Mouse (Mus musculus): ENCODE results near the gene Btd. TPM values are rescaled to one million over a fixed set of nuclear protein-coding genes. Genes with fewer than 3 reads are reported as not detected.
A peak's percentile ranks its signal among the peaks of the same experiment; 100 is the strongest.

The Btd gene
- polyA plus RNA-seq, 1 experiment from 2014 or later, result 15.4 TPM

- no peak overlapping the region for H3K27ac ChIP-seq (ENCODE audit: low read length)
- H3K4me1 ChIP-seq (ENCODE audit: control insufficient read depth, low read depth, low read length), result peaks cover 12% of the 10 kb centered on the region
- H3K27me3 ChIP-seq (ENCODE audit: control insufficient read depth, insufficient read depth, low read depth, low read length), result no peaks in the 10 kb centered on the region
- no peak overlapping the region for H3K4me2 ChIP-seq (ENCODE audit: low read depth, low read length)
- H3K4me3 ChIP-seq (ENCODE audit: low read depth, low read length), result no peak overlapping the region
- peak; percentile 64 for ATAC-seq (ENCODE audit: low read depth)
- peaks cover 3% of the 10 kb centered on the region; the same call in 1 of the 2 replicates for H3K9me3 ChIP-seq (replicated peaks; ENCODE audit: control insufficient read depth, low read length)
- no peaks in the 10 kb centered on the region for H3K36me3 ChIP-seq (ENCODE audit: control insufficient read depth, insufficient read depth)
- H3K9ac ChIP-seq (ENCODE audit: low read depth, low read length), result no peak overlapping the region
- WGBS (ENCODE audit: insufficient replicate concordance), result 47% methylated on average over 14 of the region's 14 CpGs
These were observed 12.5 kb downstream of the Btd start for GRCm38 (mm10) chr14:31653101-31653875.

GRCm38 (mm10) chr14:31654816-31655215 lies 14.0 kb downstream of the Btd start:
- H3K4me2 ChIP-seq (ENCODE audit: low read depth, low read length), result no peak overlapping the region
- H3K36me3 ChIP-seq (ENCODE audit: control insufficient read depth, insufficient read depth), result no peaks in the 10 kb centered on the region
- whole genome bisulfite sequencing (ENCODE audit: insufficient replicate concordance), result 80% methylated on average over 5 of the region's 5 CpGs
- no peak for ATAC-seq (ENCODE audit: low read depth)
- no peak overlapping the region for H3K27ac ChIP-seq (ENCODE audit: low read length)
- H3K9me3 ChIP-seq (replicated peaks; ENCODE audit: control insufficient read depth, low read length), result peaks cover 3% of the 10 kb centered on the region; the same call in 1 of the 2 replicates
- peaks cover 12% of the 10 kb centered on the region for H3K4me1 ChIP-seq (ENCODE audit: control insufficient read depth, low read depth, low read length)
- no peak overlapping the region for H3K4me3 ChIP-seq (ENCODE audit: low read depth, low read length)
- no peaks in the 10 kb centered on the region for H3K27me3 ChIP-seq (ENCODE audit: control insufficient read depth, insufficient read depth, low read depth, low read length)
- no peak overlapping the region for H3K9ac ChIP-seq (ENCODE audit: low read depth, low read length)

DNA sequence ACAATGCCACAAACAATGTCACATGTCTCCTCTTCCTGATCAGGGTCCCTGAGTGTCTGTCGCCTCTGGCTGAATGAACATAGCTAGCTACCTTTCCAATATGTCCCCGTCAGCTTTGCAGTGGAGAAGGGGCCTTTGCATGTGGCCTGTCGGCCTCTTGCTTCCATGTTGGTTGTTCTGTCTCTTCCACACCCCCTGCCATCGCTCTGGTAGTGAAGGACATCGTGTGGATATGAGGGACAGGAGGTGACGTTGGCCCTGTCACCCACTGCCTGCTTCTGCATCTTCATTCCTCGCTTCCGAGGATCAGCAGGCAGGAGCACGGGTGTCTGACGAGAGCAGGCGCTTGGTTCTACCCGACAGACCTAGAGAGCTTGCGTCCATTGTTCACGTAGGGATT lies 14.6 kb downstream of the Btd start:
- H3K9ac ChIP-seq (ENCODE audit: low read depth, low read length), result no peak overlapping the region
- H3K9me3 ChIP-seq (replicated peaks; ENCODE audit: control insufficient read depth, low read length), result peaks cover 1% of the 10 kb centered on the region; the same call in 1 of the 2 replicates
- peaks cover 12% of the 10 kb centered on the region for H3K4me1 ChIP-seq (ENCODE audit: control insufficient read depth, low read depth, low read length)
- 78% methylated on average over 14 of the region's 14 CpGs for WGBS (ENCODE audit: insufficient replicate concordance)
- no peaks in the 10 kb centered on the region for H3K36me3 ChIP-seq (ENCODE audit: control insufficient read depth, insufficient read depth)
- H3K27me3 ChIP-seq (ENCODE audit: control insufficient read depth, insufficient read depth, low read depth, low read length), result no peaks in the 10 kb centered on the region
- H3K4me3 ChIP-seq (ENCODE audit: low read depth, low read length), result no peak overlapping the region
- no peak overlapping the region for H3K27ac ChIP-seq (ENCODE audit: low read length)
- no peak overlapping the region for H3K4me2 ChIP-seq (ENCODE audit: low read depth, low read length)
- no peak for ATAC-seq (ENCODE audit: low read depth)

GRCm38 (mm10) chr14:31656386-31656785 lies 15.6 kb downstream of the Btd start:
- no peak overlapping the region for H3K4me2 ChIP-seq (ENCODE audit: low read depth, low read length)
- ATAC-seq (ENCODE audit: low read depth), result no peak
- H3K36me3 ChIP-seq (ENCODE audit: control insufficient read depth, insufficient read depth), result no peaks in the 10 kb centered on the region
- H3K9me3 ChIP-seq (replicated peaks; ENCODE audit: control insufficient read depth, low read length), result no peaks in the 10 kb centered on the region
- H3K4me3 ChIP-seq (ENCODE audit: low read depth, low read length), result no peak overlapping the region
- peaks cover 12% of the 10 kb centered on the region for H3K4me1 ChIP-seq (ENCODE audit: control insufficient read depth, low read depth, low read length)
- 64% methylated on average over 7 of the region's 7 CpGs for WGBS (ENCODE audit: insufficient replicate concordance)
- H3K9ac ChIP-seq (ENCODE audit: low read depth, low read length), result no peak overlapping the region
- no peaks in the 10 kb centered on the region for H3K27me3 ChIP-seq (ENCODE audit: control insufficient read depth, insufficient read depth, low read depth, low read length)
- H3K27ac ChIP-seq (ENCODE audit: low read length), result no peak overlapping the region

DNA sequence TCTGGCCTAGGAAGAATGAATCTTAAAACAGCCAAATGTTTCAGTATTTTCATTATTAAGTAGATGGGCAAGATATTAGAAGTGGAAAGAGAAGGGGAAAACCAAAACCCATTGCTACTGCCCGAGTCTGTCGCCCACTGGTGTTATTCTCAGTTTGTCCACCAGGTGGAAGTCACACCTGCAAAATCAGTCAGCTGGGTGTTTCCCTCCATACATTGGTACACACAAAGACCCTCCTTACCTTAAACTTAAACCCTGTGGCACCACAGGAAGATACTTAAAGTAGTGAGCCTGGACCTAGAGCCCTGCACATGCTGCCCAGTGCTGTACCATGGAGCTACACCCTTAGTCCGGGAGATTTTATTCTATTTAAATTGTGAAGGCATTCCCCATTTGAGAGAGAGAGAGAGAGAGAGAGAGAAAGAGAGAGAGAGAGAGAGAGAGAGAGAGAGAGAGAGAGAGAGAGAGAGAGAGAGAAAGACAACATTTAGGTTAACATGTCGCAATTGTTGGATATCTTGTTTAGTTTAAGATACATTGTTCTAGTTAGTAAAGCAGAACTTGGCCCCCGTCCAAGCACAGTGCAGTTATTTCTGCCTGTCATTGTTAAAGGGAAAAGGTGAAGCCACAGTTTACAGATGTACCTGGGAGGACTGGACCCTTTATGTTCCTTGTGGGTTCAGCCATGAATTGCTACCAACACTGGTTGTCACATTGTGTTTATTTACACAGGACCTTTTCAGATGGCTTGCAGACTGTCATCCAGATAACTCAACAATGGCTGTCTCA lies 16.2 kb downstream of the Btd start:
- H3K36me3 ChIP-seq (ENCODE audit: control insufficient read depth, insufficient read depth), result no peaks in the 10 kb centered on the region
- no peak overlapping the region for H3K4me3 ChIP-seq (ENCODE audit: low read depth, low read length)
- ATAC-seq (ENCODE audit: low read depth), result no peak
- H3K4me2 ChIP-seq (ENCODE audit: low read depth, low read length), result no peak overlapping the region
- WGBS (ENCODE audit: insufficient replicate concordance), result 29% methylated on average over 5 of the region's 5 CpGs
- no peak overlapping the region for H3K27ac ChIP-seq (ENCODE audit: low read length)
- H3K27me3 ChIP-seq (ENCODE audit: control insufficient read depth, insufficient read depth, low read depth, low read length), result no peaks in the 10 kb centered on the region
- no peaks in the 10 kb centered on the region for H3K9me3 ChIP-seq (replicated peaks; ENCODE audit: control insufficient read depth, low read length)
- no peak overlapping the region for H3K9ac ChIP-seq (ENCODE audit: low read depth, low read length)
- H3K4me1 ChIP-seq (ENCODE audit: control insufficient read depth, low read depth, low read length), result peaks cover 18% of the 10 kb centered on the region

- H3K9me3 ChIP-seq (replicated peaks; ENCODE audit: control insufficient read depth, low read length), result no peaks in the 10 kb centered on the region
- no peak overlapping the region for H3K4me2 ChIP-seq (ENCODE audit: low read depth, low read length)
- H3K9ac ChIP-seq (ENCODE audit: low read depth, low read length), result no peak overlapping the region
- 81% methylated on average over 8 of the region's 8 CpGs for WGBS (ENCODE audit: insufficient replicate concordance)
- no peak for ATAC-seq (ENCODE audit: low read depth)
- H3K27ac ChIP-seq (ENCODE audit: low read length), result no peak overlapping the region
- H3K36me3 ChIP-seq (ENCODE audit: control insufficient read depth, insufficient read depth), result no peaks in the 10 kb centered on the region
- H3K4me3 ChIP-seq (ENCODE audit: low read depth, low read length), result no peak overlapping the region
- H3K4me1 ChIP-seq (ENCODE audit: control insufficient read depth, low read depth, low read length), result peaks cover 19% of the 10 kb centered on the region
- H3K27me3 ChIP-seq (ENCODE audit: control insufficient read depth, insufficient read depth, low read depth, low read length), result no peaks in the 10 kb centered on the region
These were observed 17.4 kb downstream of the Btd start for GRCm38 (mm10) chr14:31658126-31658680.

GRCm38 (mm10) chr14:31659501-31660181 lies 18.8 kb downstream of the Btd start:
- H3K4me2 ChIP-seq (ENCODE audit: low read depth, low read length), result no peak overlapping the region
- peaks cover 21% of the 10 kb centered on the region for H3K4me1 ChIP-seq (ENCODE audit: control insufficient read depth, low read depth, low read length)
- no peaks in the 10 kb centered on the region for H3K27me3 ChIP-seq (ENCODE audit: control insufficient read depth, insufficient read depth, low read depth, low read length)
- H3K4me3 ChIP-seq (ENCODE audit: low read depth, low read length), result no peak overlapping the region
- no peaks in the 10 kb centered on the region for H3K36me3 ChIP-seq (ENCODE audit: control insufficient read depth, insufficient read depth)
- H3K9me3 ChIP-seq (replicated peaks; ENCODE audit: control insufficient read depth, low read length), result no peaks in the 10 kb centered on the region
- ATAC-seq (ENCODE audit: low read depth), result no peak
- peak overlapping the region; percentile 34; the same call in 1 of the 2 replicates for H3K27ac ChIP-seq (ENCODE audit: low read length)
- 53% methylated on average over 10 of the region's 10 CpGs for WGBS (ENCODE audit: insufficient replicate concordance)
- no peak overlapping the region for H3K9ac ChIP-seq (ENCODE audit: low read depth, low read length)

DNA sequence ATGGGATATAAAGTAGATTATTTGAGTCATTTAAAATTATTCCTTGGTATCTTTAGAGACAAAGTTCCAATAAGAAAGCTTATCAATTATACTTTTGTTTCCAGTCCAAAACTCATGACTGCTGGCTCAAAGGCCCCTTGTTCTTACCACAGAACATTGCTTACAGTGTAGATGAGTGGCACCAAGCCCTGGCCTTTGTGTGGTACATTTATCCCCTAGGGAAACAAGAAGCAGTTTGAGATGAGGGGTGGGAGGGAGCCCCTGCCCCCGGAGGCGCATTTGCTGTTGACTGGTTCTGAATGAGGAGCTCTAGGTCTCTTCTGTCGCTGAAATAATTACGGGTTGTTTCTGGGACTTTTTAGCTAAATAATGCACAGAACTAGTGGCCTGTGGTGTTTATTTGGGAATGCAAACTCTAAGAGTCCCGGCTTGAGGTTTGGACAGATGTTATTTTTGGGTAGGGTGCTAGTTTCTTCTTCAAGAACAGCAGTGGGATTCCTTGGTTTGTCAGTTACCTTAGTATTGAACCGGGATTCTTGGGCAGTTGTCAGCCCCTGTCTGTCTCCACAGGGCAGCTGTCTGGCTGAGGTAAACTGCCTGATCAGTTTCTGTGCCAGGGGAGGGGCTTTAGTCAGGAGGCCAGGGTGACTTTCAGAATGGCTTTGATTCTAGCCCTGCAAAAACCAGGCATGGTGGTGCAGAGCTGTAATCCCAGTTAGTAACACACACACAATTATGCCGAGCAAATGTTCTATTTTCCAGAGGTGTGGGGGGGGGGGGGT lies 19.7 kb downstream of the Btd start:
- no peak overlapping the region for H3K4me2 ChIP-seq (ENCODE audit: low read depth, low read length)
- no peak overlapping the region for H3K9ac ChIP-seq (ENCODE audit: low read depth, low read length)
- no peak overlapping the region for H3K27ac ChIP-seq (ENCODE audit: low read length)
- H3K9me3 ChIP-seq (replicated peaks; ENCODE audit: control insufficient read depth, low read length), result no peaks in the 10 kb centered on the region
- no peak overlapping the region for H3K4me3 ChIP-seq (ENCODE audit: low read depth, low read length)
- no peaks in the 10 kb centered on the region for H3K36me3 ChIP-seq (ENCODE audit: control insufficient read depth, insufficient read depth)
- no peak for ATAC-seq (ENCODE audit: low read depth)
- 66% methylated on average over 7 of the region's 7 CpGs for WGBS (ENCODE audit: insufficient replicate concordance)
- peaks cover 27% of the 10 kb centered on the region for H3K4me1 ChIP-seq (ENCODE audit: control insufficient read depth, low read depth, low read length)
- no peaks in the 10 kb centered on the region for H3K27me3 ChIP-seq (ENCODE audit: control insufficient read depth, insufficient read depth, low read depth, low read length)
